Mouse (Mus musculus) fibroblast of lung, adult 2 months (primary cell): ENCODE measurements around the gene Lcn5.

Source experiments
- DNase-seq: peaks from one replicate; pipeline ENCODE4 v3.0.0-alpha.2; 2011; ENCODE audit warnings: low read depth

Gene Lcn5

DNA sequence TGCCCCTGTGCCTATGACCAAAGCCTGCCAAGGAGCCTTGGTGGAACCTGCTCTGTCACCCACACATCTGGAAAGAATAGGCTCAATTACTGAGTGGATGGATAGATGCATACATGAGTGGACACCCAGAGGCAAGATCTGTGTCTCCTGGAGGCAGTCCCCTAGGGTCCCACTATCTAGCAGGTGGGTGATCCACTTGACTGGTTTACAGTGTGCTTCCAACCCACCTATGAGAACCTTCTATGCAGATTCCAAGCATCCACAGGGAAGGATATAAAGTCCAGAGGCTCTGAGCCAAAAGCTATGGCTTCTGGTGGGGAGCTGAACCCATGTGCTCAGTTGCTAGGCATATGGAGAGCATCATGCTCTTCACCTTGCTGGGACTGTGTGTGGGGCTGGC is at the start of gene Lcn5:
Lcn5 (plus strand) TSS at position 301 of the 400 bp plus-strand sequence.
- no peak for DNase-seq

DNA sequence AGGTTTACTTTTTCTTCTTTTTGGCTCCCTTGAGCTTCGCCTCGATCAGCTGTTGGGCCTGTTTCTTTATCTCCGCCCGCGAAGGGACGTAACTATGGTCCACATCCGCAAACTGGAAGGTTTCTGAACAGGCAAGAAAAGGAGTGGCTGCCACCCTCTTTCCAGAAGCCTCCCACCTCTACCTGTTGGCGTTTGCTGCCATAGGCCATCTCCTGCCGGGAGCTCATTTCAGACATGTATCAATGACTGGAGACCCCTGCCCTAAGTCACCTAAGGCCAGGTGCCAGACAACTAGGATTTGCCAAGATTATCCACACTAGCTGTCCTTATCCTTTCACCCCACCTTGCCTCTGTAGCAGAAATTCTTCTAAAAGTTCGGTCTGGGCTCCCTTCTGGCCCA is 49.1 kb upstream of the Lcn5 start:
- DNase-seq = no peak

DNA sequence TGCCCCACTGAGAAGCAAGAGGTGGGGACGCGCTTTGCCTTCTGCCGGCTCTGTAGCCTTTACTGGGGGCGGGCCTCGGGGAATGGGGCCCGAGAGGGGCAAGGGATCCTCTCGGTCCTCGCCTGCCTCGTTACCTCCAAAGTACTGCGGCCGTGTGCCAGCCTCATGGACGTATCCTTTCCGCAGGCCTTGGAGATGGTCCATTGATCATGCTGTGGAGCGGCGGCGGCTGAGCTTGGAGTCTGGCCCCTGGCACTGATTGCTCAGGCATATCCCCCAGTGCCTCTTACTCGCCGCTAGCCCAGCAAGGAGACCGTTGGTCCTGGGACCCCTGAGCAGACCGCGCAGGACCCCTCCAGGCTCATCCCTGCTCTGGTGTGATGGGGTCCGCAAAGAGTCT is 41.4 kb upstream of the Lcn5 start:
- DNase-seq = no peak

DNA sequence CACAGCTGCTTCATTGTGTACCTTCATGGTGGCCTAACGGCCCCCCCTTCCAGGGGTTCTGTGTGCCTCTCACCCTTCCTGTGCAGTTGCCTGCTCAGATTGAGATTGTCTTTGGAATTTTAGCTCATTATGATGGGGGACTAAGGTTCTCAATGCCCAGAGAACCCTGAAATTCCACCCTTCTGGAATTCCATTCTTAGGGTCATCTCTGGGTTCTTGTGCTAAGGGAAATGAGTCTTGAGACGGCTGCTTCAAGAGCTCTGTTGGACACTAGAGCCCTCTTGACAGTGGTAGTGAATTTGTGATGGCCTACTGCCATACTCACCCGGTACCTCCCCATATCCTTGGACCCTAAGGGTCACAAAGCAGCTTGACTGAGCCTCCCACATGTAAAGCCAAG is 40.2 kb upstream of the Lcn5 start, which contains the start of gene Ccdc183:
Ccdc183 (minus strand) TSS at position 101 of the 400 bp plus-strand sequence.
- DNase-seq = no peak

DNA sequence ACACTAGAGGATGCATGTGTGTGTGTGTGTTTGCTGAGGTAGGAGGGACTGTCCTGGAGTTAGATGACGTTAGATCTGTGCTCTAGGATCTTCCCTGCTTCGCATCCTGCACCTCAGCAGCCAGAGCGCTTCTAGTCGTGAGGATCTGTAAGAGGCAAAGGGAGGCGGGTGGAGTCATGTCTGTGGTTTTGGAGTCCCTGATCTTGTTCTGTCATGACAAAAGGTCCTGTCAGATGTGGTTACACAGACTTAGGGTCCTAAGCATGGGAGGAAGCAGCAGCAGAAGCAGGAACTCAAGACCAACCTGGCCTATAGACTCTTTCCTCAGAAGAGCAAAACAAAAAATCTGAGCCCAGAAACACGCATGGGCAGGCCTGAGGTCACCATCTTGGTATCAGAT is 37.4 kb upstream of the Lcn5 start:
- no peak for DNase-seq

DNA sequence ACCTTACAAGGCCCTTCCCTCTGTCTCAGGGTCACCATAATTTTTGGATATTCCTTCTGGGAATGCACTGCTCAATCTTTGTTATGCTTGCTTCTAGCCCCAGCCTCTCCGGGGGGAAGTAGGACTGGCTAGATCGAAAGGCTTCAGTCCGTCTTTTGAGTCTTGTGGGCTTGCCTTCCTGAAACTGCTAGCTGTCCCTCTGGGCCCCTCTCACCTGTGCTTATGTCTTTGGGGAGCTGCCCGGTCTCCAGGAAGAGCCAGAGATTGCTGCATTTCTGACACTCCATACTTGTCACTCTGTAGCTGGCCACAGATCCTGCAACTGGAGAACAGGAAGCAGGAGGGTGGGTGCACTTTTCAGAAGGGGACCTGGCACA is 36.9 kb upstream of the Lcn5 start:
- DNase-seq = no peak

DNA sequence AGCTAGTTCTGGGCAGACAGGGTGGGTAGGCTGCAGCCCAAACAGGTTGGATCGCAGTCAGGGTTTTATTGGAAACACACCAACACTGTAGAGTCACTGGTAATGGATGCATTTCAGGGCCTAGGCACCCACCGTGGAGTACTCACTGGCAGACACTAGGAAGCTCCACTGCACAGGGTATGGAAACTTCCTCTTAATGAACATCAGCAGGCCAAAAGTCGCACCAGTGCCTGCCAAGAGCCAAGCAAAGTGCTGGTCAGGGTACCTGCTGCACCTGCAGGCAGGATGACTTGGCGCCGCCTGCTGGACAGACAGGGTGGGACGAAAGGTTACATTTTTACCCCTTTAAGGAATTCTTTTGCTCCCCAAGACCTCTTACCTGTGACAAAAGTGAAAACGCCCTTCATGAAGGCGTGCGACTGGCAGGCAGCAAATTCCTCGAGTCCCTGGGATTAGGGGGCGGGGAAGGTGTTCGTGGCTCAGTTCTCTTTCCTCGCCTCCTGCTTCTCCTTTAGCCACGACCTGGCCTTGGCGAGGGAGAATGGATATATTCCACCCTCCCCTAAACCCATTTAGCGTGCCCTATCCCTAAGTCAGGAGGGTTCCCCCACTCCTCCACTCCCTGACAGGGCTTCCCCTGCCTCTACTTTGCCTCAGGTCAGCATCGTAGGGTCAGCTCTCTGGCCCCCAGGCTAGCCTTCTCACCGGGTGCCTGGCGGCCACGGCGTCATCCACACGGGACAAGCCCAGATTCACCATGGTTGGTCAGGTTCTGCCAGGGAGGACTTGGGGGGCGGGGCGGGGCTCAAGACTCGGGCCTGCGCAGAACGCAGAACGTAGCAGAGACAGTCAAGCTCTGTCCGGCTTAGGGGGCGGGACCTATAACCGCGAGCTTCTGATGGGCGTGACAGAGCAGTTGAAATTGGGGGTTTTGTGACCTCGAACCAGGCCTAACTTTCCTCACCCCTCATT is 36.2 kb upstream of the Lcn5 start, which contains the start of gene Tmem141:
Tmem141 (minus strand) TSS at position 777 of the 972 bp plus-strand sequence.
- DNase-seq = peak; percentile 61

DNA sequence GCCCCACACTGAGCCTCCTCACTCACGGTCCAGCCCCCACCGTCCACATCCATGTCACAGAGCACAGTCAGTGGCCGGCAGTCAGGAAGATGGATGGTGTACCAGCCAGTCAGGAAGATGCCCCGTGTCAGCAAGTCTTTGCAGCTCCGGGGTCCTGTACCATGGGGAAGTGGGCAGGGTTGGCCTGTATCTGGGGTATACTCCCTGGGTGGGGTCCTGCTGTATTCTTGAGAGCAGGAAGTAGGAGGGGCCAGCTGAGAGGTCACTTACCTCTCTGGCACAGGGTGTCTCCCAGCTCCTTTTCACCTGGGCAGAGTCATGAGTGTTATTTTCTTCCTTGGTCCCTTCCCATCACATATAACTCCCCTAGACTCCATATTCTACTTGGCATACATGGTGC is 31.8 kb upstream of the Lcn5 start:
- no peak for DNase-seq

DNA sequence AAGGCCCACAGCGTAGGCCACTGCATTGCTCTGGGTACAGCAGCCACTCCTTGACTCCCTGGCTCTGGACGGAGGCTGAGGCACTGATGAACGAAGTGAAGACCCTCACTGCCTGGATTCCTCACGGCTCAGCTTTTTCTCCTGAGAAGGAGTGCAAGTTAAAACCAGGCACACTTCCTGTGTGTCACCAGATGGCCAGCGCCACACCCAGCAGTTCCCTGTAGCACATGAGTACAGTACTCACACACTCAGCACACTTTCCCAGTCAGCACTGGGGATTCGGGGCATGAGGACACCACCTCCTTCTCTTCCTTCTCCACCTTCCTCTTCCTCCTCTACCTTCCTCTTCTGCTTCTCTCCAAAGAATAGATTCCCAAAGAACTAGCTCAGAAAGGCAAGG is 29.9 kb upstream of the Lcn5 start, which contains the start of gene Fcna:
Fcna (minus strand) TSS at position 220 of the 400 bp plus-strand sequence.
- DNase-seq = no peak

DNA sequence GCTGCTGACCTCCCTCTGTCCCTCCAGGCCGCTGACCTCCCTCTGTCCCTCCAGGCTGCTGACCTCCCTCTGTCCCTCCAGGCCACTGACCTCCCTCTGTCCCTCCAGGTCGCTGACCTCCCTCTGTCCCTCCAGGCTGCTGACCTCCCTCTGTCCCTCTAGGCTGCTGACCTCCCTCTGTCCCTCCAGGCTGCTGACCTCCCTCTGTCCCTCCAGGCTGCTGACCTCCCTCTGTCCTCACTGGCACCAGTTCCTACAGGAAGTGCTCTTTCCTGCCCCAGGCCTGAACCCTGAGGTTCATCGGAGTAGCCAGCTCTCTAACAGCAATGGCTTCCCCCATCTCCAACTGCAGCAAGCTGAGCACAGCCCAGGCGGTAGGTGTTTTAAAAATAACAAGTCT is 29.0 kb upstream of the Lcn5 start:
- no peak for DNase-seq

DNA sequence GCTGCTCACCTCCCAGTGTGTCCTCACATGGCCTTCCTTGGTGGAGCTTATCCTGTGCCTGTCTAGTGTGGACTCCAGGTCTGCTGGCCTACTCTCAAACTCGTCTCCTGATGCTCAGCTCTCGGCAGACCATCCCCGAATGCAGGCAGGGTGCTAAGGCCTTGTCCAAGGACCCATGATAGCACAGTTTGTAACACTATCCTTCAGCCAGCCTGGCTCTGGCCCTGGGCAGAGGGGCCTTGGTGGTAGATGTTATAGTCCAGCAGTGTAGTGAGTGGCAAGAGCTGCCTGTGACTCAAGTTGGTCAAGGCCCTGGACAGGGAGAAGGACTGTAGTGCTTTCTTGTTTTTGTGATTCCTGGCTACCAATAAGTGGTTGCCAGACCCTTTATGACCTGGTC is 24.1 kb upstream of the Lcn5 start:
- no peak for DNase-seq

DNA sequence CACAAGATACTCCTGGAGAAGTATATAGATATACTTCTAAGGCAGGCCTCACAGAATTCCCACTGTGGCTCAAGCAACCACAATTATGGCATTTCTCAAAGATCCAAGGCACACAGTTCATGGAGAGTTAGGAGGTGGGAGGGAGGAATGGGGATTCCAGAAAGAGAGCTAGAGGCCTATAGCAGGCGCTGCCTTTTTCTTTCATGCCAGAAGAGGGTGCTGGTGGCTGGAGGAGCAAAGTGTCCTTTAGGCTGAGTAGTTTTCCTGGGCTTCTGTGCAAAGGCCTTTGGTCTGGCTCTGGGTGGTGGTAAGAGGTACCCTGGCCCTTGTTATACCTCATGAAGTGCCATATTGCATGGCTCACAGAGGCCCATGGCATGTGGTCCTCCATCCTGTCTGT is 23.7 kb upstream of the Lcn5 start:
- no peak for DNase-seq

DNA sequence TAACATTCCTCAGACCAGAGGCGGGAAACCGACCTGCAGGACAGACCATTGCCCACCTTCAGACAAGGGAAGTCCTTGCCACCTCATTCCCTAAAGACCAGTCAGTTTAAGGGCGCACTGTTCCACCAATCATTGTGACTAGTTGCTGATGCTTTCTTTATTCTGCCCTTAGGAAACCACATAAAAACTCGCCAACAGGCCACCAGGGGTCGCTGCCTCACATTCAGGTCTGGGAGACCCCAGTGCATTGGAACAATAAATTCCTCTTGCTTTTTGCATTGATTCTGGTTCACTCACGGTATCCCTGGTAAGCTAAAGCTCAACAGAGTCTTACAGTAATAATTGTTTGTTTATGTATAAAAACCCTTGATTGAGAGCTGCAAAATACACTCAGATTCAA is 17.9 kb upstream of the Lcn5 start:
- DNase-seq = no peak

DNA sequence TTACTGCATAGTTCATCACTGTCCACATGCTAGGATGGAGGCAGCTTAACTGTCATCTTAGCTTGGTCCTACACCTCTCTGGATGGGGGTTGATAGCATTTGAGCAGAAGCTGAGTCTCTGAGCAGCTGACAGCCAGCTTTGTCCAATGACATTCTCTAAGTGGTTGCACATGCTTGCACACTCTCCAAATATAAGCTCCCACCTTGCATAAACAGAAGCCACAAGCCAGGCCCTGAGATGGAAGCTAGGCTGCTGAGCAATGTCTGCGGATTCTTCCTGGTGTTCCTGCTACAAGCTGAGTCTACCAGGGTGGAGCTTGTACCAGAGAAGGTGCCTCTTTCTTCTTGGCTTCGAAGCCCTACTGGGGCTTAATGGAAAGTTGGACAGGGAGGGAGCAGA is 4.8 kb upstream of the Lcn5 start, which contains the start of gene Lcn8:
Lcn8 (plus strand) TSS at position 219 of the 400 bp plus-strand sequence.
- no peak for DNase-seq

DNA sequence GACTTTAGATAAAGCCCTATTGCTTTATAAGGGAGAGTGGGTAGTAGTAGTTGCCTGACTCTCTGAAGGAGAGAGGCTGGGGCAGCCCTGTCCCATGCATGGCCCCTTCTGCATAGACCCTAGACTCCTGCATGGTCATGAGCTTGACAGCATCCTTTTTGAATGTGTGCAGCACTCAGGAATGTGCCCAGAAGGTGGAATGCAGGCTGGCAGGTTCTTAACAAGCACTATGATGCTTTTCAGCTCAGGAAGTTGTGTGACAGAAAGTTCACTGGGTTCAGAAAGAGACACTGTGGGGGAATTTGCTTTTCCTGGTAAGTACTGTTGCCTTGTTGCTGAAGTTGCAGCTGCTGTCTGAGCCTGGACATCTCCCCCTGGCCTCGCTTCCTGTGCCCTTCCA is 3.2 kb upstream of the Lcn5 start:
- DNase-seq = no peak

DNA sequence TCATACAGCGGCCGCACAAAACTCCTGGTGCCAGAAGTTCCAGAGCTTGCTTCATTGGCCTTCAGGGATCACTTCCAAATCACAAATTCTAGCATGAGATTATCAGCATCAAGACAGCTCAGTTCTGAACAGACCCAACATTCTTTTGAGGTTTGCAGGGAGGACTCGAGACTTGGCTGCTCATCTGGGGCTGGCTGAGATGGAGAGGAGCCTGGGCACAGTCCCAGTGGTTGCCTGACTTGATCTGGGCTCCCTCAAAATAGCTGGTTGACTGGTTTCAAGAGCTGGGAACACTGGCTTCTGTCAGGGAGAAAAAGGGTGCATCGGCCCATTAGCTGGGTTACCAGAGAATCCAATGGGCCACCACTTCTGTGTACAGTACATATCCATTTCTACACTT is 1.1 kb upstream of the Lcn5 start:
- DNase-seq = peak; percentile 36

DNA sequence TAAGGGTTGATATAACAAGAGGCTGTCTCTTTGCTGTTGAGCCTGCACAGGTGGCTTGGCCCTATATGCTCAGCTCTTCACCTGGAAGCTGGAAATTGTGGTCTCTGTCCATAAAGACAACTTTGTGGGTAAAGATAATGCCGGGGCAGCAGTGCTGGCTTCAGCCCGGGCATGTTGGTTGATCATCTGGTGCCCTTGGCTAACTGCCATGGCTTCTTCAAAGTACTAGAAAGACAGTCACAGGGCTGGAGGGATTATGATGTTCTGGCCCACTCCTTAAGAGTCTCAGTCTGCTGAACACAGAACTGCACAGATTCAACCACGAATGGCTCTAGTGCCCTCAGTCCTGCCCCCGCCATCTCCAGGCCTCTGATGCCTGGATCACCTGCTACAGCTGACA is 506 bp upstream of the Lcn5 start:
- no peak for DNase-seq

DNA sequence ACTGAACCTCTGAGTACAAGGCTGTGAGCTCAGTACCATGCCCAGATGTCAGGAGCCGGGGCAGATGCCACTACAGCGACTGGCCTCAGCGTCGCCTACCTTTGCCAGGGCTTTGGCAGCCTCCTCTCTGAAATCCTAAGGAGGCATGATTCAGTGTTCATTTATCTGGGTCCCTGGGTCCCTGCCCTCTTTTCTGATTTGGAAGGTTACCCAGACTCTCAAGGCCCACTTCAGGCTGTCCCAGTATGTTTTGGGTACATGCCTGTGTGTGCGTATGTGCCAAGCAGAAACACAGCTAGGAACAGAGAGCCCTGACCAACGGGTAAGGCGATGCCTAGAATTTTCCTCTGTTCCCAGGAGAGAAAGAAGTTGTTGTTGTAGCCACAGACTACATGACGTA is 2.5 kb downstream of the Lcn5 start:
- peak; percentile 27 for DNase-seq

DNA sequence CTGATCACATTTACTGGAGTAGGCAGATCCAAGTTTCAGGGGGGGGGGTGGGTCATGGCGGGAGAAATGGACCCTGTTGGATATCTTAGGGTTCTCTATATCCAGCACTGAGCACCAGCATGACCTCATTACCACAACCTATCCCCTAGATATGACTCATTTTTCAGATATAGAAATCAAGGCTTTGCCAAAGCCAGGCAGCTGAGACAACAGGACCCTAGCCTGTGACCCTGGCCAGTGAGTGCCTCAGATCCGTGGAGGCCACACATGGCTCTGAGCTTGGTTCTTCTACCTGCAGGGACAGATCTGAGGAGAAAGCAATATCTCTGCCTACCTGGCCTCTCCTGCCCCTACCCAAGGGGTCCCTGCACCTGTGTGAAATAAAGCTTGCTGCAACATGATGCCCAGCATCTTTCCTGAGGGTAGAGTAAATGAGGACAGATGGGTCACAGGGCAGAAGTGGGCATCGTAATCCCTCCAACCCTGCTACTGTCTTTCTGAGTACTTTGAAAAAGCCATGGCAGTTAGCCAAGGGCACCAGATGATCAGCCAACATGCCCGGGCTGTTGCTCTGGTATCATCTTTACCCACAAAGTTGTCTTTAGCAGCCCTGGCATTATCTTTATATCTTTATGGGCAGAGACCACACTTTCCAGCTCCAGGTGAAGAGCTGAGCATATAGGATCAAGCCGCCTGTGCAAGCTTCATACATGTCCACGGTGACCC is 3.7 kb downstream of the Lcn5 start:
- no peak for DNase-seq

DNA sequence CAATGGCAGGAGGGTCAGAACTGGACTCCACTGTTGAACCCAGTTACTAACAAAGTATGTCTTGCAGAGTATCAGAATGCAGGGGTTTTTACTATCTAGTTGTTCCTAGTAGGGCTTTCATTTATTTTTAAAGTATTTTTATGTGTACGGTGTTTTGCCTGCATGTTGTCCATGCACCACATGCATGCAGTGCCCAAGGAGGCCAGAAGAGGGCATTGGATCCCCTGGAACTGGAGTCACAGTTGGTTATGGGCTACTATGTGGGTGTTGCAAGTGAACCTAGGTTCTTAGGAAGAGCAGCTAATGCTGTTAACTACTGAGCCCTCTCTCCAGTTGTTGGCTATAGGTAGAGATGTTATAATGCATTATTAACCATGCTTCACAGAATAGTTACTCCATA is 5.8 kb downstream of the Lcn5 start:
- DNase-seq = no peak

DNA sequence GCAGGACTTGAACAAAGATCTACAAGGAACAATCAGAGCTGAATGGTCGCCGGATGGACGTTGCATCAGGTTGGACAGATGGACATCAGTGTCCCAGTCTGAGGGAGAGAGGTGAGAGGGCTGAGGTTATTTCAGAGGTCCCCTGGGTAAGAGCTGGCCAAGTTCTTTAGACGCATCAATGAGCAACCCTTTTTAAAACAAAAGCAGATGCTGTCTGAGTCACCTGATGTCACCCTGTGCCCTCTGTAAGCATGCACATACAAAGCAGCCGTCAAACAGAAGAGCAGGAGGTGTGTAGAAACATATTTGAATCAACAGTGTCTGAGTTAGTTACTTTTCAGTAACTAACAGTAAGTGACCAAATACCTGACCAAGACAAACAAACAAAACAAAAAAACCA is 6.4 kb downstream of the Lcn5 start:
- no peak for DNase-seq

DNA sequence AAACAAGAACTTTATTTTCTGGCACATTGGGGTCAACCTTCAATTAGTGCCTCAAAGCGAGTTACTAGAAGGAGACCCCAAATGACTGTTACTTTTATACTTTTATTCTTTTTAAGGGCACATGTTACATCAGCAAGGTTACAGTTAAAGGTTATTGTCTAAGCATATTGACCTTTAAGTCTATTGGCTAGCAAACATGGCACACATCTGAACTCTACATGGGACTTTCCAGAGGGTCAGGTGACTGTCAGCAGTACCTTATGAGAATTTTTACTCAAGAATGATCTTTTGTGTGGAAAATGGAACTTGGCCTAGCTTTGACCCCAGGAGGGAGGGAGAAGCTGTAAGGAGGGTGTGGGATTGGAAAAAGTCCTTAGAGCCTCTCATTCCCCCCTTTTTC is 8.8 kb downstream of the Lcn5 start:
- no peak for DNase-seq

DNA sequence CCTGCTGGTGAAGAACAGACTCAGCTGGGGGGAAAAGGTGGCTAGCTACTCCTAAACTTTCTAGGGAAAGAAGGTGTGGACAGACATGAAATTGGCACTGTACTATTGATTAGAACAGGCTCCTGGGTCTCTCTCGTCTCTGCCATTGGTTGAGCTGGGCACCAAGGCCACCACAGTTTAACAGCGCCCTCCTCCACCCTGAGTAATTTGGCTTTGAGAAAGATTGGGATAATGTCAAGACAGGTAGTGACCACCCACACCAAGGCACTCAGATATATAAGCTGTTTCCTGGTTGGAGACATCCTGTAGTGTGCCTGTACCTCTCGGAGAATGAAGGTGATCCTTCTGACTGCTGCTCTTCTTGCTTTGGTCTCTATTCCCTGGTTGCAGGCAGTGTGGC is 18.7 kb downstream of the Lcn5 start, which contains the start of gene Lcn6:
Lcn6 (plus strand) TSS at position 301 of the 400 bp plus-strand sequence.
- no peak for DNase-seq
